Comparison of ENCODE assay signal across 8 mouse cellular contexts in genomic region chrX:161399110-161399509, GRCm38 (mm10).
DNase-seq lines count a peak whose midpoint lies in the region; ATAC-seq and TF ChIP-seq lines count a peak whose summit lies in the region.

No protein-coding gene starts in this region.

- peak; percentile 80 for TF ChIP-seq CTCF in Patski (IDR thresholded peaks at IDR 0.05)

- H3K36me3 ChIP-seq in heart, embryonic 10.5 days = no peaks in the 10 kb centered on the region

- no peak overlapping the region for H3K27ac ChIP-seq in heart, embryonic 10.5 days

- no peaks in the 10 kb centered on the region for H3K9me3 ChIP-seq in heart, embryonic 10.5 days

- peaks cover 16% of the 10 kb centered on the region for H3K27me3 ChIP-seq in Patski
- no peaks in the 10 kb centered on the region for H3K27me3 ChIP-seq in heart, embryonic 10.5 days (ENCODE audit: insufficient read depth, poor library complexity, severe bottlenecking)

- H3K4me3 ChIP-seq in heart, embryonic 10.5 days = no peak overlapping the region

- CTCF ChIA-PET in Patski (lab: Charles Lee) = no interaction called here

- POLR2A ChIA-PET in Patski (lab: Charles Lee) = no interaction called here

- ATAC-seq in frontal cortex, adult (ENCODE audit: low TSS enrichment) = no peak
- no peak for ATAC-seq in Patski
- ATAC-seq in monocyte, adult 5-6 weeks (replicated peaks; ENCODE audit: insufficient number of reproducible peaks, low FRiP score, low TSS enrichment, poor library complexity, severe bottlenecking) = 0 out of 2 replicates have a peak, but pooled peaks have one; percentile 31

- 17% methylated on average over 11 of the region's 11 CpGs for WGBS in heart, embryonic 10.5 days

- no peaks in the 10 kb centered on the region for H3K4me1 ChIP-seq in heart, embryonic 10.5 days

- DNase-seq in frontal cortex, adult 2 months (ENCODE audit: extremely low spot score in 1 of 2, low spot score in 1 of 2) = peak; percentile 32 to 83
- DNase-seq in Patski (ENCODE audit: low read depth, low spot score) = no peak
- DNase-seq in cerebellum, postnatal 25 days = peak; percentile 73 to 84
- DNase-seq in heart, embryonic 10.5 days (ENCODE audit: low spot score) = peak; percentile 79
- peak; percentile 50 to 72 for DNase-seq in left cerebral cortex, adult 18-20 months (ENCODE audit: low spot score in 2 of 2)
- peak; percentile 49 for DNase-seq in telencephalon, adult 2 months (ENCODE audit: low read depth, low spot score)

- in situ Hi-C loops in Patski (cut with MboI; ENCODE audit: low pct_unique_long_range_greater_than_20kb) = loop anchor here (5.0 to 25.0 kb wide), 2 partner anchors 428 to 1063 kb away; no protein-coding TSS in a partner anchor
